Mouse (Mus musculus): ENCODE results near the gene Nfkb2. TPM values are rescaled to one million over a fixed set of nuclear protein-coding genes. Genes with fewer than 3 reads are reported as not detected.
A peak's percentile ranks its signal among the peaks of the same experiment; 100 is the strongest.

Nfkb2 gene
- polyA plus RNA-seq, 1 experiment from 2014 or later: 1.3 TPM

MicroRNA genes within 50 kb of the gene (microRNA counts, 519-probe panel; counts per million panel counts)
- 1,966 counts per million, percentile 46 among the panel's probes with 10 or more counts for microRNA mmu-miR-146b

Small RNA genes within 50 kb of the gene (microRNA-seq; reads per million reads assigned to microRNA genes)
- gene Mir146b: 2.8 reads per million, percentile 12 among the genes with 10 or more reads in this experiment

Other genes starting within 250 kb of the Nfkb2 start
- 64.4 and 65.7 TPM in 2 replicates for gene Nolc1, start 228.5 kb upstream of the Nfkb2 start, polyA plus RNA-seq (2015; fragmentation: Nextera tagmentation; extraction: Ambion mirVana)
- 0.15 and 0.17 TPM in 2 replicates for gene Elovl3, start 172.4 kb upstream of the Nfkb2 start, polyA plus RNA-seq (2015; fragmentation: Nextera tagmentation; extraction: Ambion mirVana)
- gene Pitx3, start 156.0 kb upstream of the Nfkb2 start, polyA plus RNA-seq (2015; fragmentation: Nextera tagmentation; extraction: Ambion mirVana): 1.6 and 2.0 TPM in 2 replicates
- gene Gbf1, start 151.8 kb upstream of the Nfkb2 start, polyA plus RNA-seq (2015; fragmentation: Nextera tagmentation; extraction: Ambion mirVana): 62.8 and 66.9 TPM in 2 replicates
- 129 and 146 TPM in 2 replicates for gene Psd, start 22.8 kb downstream of the Nfkb2 start, polyA plus RNA-seq (2015; fragmentation: Nextera tagmentation; extraction: Ambion mirVana)
- gene Fbxl15, start 23.9 kb downstream of the Nfkb2 start, polyA plus RNA-seq (2015; fragmentation: Nextera tagmentation; extraction: Ambion mirVana): 49.5 and 51.3 TPM in 2 replicates
- 313 and 332 TPM in 2 replicates for gene Cuedc2, start 34.4 kb downstream of the Nfkb2 start, polyA plus RNA-seq (2015; fragmentation: Nextera tagmentation; extraction: Ambion mirVana)
- 10.7 and 11.8 TPM in 2 replicates for gene Mfsd13a, start 36.8 kb downstream of the Nfkb2 start, polyA plus RNA-seq (2015; fragmentation: Nextera tagmentation; extraction: Ambion mirVana)
- 1.4 and 2.7 TPM in 2 replicates for gene 2310034G01Rik, start 46.0 kb downstream of the Nfkb2 start, polyA plus RNA-seq (2015; fragmentation: Nextera tagmentation; extraction: Ambion mirVana)
- 378 and 383 TPM in 2 replicates for gene Actr1a, start 91.4 kb downstream of the Nfkb2 start, polyA plus RNA-seq (2015; fragmentation: Nextera tagmentation; extraction: Ambion mirVana)
- gene Sufu, start 92.6 kb downstream of the Nfkb2 start, polyA plus RNA-seq (2015; fragmentation: Nextera tagmentation; extraction: Ambion mirVana): 19.0 and 22.5 TPM in 2 replicates
- 25.9 and 26.8 TPM in 2 replicates for gene Trim8, start 197.4 kb downstream of the Nfkb2 start, polyA plus RNA-seq (2015; fragmentation: Nextera tagmentation; extraction: Ambion mirVana)